Mouse (Mus musculus) liver, adult 2 months (tissue): Measurements from ENCODE around the gene Marveld2.

Experiments used
- CTCF ChIP-seq: fragments of 200-500 bp; IDR thresholded peaks from 2 replicates; pipeline ENCODE4 v1.5.1; 2011; ENCODE audit warnings: low read depth, low read length, control low read depth
- POLR2A ChIP-seq: fragments of 200-500 bp; IDR thresholded peaks from 2 replicates; pipeline ENCODE4 v1.6.1; 2011; ENCODE audit warnings: low read length, control low read depth; ENCODE audit not compliant: insufficient read depth; ENCODE audit errors: extremely low read depth

- TF ChIP-seq CTCF = no peak
- peak; percentile 38; the same call in 1 of the 2 replicates for TF ChIP-seq POLR2A
These were observed 64.3 kb downstream of the Marveld2 start, which contains the start of gene Ocln for GRCm38 (mm10) chr13:100552369-100553041.
